Mouse (Mus musculus) retina, postnatal 7 days (tissue): Measurements from ENCODE around the gene Prim2.

Source experiments
- DNase-seq: peaks from one replicate; pipeline ENCODE4 v3.0.0-alpha.2; 2012; ENCODE audit warnings: low read depth, low spot score

The Prim2 gene

GRCm38 (mm10) chr1:33488372-33488771, 181.2 kb downstream of the Prim2 start:
- no peak for DNase-seq

DNA sequence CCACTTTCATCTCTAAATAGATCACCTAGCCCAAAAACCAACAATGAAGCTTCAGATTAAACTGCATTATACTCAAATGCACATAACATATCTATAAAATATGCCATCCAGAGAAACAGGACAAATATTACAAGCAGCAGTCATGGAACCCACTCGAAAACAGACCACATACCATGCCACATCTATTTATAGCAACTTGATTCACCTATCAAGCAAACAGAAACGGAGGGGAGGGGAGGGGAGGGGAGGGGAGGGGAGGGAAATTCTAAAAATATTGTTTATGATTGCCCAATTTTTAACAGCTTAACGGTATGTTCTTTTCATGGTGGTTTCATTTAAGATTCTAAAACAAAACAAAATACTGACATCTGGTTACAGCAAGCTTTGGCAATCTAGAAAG, 185.8 kb downstream of the Prim2 start:
- DNase-seq, result no peak

DNA sequence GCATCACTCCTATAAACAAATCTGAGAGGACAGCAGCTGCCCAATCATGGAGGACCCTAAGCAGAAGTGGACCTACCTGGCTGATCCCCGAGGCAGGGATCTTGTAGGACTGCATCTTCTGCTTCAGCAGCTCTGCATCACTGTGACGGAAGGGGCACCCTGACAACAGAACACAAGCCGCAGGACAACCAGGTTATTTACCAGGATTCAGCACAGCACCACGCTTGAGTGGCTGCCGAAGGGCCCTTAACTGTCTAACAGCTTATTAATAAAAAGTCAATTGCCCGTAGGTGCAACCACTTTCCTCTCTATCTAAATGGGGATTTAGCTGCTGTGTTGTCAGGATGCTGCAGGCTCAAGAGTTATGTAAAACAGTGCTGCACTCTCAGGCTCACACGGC, 189.2 kb downstream of the Prim2 start:
- DNase-seq, result no peak

DNA sequence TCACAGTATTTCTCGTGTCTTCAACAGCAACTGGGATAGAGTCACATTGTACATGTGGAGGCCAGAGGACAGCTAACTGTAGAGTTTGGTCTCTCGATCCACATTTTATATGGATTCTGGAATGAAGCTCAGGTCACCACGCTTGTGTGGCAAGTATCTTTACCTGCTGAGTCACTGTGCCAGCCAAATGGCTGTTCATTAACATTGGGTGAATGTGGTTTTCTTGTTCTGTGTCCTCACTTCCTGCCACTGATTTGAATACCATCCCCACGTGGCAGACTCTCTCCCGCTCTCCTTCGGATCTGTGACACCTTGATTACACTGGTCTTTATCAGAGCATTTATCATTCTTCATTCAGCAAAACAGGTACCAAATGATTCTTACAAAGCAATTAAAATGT, 198.5 kb downstream of the Prim2 start:
- DNase-seq, result no peak

DNA sequence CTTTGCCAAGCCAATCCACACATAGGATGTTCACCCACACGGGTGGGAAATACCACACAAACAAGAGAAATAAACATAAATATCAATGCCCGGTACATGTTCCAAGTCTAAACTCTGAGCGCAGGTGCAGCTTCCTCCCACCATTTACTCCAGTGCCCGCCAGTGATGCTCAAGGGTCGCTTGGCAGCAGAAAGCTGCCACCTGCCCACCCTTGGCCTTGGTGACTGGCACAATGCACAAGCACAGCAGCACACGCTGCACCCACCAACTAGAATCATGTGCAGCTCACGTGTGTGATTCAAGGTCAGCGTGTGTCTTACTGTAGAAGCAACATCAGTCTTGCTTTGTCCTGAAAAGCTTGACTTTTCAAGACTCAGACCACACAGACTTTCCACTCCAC, 199.4 kb downstream of the Prim2 start:
- no peak for DNase-seq

DNA sequence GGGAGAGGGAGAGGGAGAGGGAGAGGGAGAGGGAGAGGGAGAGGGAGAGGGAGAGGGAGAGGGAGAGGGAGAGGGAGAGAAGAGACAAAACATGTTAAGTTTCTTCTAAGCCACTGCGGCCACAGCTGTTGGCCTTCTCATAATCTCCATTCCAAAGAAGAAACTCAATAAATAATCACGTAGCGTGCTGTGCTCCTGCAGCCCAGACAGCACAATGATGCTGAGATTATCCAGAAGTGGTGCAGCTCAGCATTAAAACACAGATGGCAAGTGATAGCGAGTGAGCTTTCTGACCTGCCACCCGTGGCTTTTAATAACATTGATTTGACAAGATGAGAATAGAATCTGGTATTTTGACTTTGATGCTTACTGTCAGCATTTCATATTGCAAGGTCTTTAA, 205.4 kb downstream of the Prim2 start:
- no peak for DNase-seq

DNA sequence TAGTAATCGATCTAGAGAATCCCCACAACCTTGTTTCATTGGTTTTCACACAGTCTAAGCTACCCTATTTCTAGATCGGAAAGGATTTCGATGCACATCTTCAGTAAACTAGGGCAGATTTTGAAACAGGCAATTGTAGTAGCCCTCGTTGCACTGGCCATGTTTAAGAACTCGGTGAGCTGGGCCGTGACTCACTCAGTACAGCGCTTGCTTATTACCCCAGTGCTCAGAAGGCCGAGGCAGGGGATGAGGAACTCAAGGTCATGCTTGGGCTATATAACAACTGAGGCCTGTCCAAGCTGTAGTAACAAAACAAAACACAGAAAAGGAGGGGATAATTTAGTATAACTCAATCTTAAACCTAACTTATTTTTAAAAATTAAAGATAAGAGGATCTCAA, 208.9 kb downstream of the Prim2 start:
- no peak for DNase-seq

DNA sequence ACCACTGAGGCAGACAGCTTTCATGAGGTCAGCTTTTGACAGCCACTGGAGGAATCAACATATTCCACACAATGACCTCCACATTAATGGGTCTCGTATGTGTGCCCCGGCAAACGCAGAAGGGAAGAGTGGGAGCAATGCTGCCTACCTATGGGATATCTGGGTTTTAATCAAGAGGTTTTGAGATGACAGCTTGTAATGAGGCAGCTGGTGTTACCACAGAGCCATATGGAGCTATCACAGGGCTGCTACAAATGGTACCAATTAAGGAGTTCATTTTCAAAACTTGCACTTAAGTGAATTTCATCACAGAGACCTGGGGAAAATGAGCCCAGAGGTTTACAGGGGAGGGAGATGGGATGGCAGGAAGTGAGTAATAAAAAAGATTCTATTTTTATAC, 209.3 kb downstream of the Prim2 start:
- DNase-seq, result no peak

DNA sequence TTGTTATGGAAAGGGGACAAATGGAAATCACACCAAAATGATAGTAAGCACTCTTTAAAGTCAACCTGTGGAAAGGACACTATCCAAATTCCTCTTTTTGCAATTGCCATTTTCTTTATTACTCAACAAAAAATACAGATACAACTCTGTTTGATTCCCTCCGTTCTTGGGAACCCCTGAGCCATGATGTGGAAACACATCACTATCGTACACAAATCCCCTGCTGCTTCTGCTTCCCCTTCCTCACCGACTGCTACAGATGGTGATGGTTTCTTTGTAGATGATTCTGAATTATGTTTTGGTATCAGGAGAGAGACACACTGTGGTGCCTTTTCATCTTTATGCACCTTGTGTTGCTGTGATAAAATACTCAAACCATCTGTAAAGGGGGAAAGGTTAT, 210.6 kb downstream of the Prim2 start:
- no peak for DNase-seq

DNA sequence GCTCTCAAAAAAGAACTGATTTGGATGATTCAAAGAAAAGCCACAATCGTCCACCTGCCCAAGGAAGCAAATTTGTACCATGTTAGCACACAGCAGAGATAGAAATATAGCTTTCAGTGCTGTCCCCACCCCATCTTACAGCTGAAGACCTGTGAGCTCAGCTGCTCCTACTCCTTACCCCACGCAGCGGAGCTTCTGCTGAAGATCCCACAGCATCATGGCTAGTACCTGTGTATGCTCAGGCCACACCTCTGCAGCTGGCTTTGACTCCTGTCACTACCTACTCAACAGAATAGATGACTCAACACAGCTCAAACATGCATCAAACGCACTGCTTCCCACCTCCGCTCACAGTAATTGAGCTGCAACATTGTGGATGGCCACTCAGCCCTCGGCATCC, 215.3 kb downstream of the Prim2 start:
- DNase-seq, result no peak

DNA sequence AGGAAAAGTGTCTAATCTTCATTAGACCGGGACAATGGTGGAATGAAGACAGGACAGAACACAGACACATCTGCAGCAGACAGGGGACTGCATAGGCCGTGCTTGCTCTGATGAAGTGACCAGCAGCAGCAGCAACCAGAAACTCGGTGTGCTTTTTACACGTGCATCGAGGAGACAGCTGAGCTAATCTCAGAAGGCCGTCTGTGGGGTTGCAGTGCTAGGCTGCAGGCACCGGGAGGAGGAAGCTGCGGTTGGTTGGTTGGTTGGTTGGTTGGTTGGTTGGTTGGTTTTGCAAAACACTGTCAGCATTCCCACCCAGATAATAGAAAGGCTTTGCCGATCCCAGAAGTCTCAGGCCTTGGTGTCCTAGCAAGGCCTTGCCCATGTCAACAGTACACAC, 216.3 kb downstream of the Prim2 start:
- no peak for DNase-seq

DNA sequence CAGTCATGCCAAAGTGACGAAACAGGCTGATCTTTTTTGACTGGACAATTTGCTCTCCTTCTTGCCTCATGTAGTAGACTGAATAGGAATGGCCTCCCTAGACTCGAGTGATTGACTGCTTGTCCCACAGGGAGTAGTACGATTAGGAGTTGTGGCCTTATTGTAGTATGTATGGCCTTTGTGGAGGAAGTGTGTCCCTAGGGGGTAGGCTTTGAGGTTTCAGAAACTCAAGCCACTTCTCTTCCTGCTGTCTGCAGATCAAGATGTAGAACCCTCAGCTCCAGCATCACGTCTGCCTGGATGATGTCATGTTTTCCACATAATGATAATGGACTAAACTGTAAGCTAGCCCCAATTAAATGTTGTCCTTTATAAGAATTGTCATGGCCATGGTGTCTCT, 222.4 kb downstream of the Prim2 start:
- DNase-seq, result no peak

GRCm38 (mm10) chr1:33436167-33436566, 233.4 kb downstream of the Prim2 start:
- no peak for DNase-seq
